Mouse (Mus musculus): Measurements from ENCODE around the gene Hoxb5.

The Hoxb5 gene

DNA sequence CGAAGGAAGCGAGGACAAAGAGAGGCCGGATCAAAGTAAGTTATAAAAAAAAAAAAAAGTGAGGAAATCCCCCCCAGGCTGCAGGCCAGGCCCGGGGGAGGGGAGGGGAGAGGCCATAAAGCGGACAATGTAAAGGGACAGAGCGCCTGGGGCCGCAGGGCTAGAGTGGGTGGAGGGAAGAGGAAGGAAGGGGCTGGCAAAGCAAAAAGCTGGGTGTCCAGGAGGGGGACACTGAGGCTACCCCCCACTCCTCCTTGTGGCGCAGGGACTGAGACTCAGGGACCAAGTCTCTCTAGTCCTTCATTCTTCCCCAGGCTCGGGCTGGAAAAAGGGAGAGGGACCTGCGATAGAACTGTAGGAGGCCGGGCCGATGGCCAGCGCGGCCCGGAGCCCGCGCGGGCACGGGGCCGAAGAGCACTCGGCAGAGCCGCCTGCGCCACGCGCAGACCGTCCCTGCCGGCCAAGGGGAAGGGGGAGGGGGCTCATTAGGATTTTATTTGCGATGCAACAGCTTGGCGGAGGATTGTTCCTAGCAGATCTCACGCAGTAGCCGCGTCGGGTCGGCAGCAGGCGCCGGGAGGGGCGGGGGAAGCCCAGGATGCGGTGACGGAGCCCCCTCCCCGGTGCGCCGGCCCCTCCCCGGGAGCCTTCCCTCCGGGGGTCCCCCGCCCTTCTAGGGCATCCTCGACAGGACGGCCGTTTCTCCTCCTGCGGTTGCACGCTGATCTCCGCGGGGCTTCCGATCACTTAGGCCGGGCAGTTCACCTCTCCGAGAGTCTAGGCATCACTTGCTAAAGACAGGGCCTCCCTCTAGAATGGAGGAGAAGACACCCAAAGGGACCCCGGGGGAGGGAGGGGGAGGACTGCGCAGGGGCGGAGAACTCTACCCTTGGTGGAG, 30.9 kb upstream of the Hoxb5 start:
- no peak for DNase-seq (ENCODE audit: inconsistent ontology term)

DNA sequence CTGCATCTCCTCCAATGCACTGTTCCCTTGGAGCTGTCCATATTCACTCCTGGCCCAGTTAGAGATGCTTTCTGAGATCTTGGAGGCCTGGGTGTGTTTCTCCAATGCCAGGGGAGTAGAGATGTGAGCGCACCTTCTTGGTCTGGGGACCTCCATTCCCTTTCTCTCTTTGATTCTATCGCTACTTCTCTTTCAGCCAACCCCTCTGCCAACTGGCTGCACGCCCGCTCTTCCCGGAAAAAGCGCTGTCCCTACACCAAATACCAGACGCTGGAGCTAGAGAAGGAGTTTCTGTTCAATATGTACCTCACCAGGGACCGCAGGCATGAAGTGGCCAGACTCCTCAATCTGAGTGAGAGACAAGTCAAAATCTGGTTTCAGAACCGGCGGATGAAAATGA, 28.7 kb upstream of the Hoxb5 start:
- no peak for DNase-seq (ENCODE audit: inconsistent ontology term)

DNA sequence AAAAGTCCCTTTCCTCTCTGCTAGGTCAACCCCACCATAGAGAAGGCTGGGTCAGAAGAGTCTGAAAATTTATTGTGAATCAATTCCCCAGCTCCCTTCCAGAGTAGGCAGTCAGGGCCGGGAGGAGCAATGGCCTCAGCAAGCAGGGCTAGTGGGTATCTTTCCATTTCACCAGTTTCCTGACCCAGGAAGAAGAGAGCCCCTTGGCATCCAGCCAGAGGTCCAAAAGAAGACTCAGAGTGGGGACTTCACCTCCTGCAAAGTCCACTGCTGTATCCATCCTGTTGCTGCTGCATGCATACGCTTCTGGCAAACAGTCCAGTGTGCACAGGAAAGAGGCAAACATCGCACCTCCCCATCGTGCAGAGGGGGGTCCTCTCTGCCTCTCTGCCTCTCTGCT, 27.2 kb upstream of the Hoxb5 start:
- DNase-seq (ENCODE audit: inconsistent ontology term) = no peak

DNA sequence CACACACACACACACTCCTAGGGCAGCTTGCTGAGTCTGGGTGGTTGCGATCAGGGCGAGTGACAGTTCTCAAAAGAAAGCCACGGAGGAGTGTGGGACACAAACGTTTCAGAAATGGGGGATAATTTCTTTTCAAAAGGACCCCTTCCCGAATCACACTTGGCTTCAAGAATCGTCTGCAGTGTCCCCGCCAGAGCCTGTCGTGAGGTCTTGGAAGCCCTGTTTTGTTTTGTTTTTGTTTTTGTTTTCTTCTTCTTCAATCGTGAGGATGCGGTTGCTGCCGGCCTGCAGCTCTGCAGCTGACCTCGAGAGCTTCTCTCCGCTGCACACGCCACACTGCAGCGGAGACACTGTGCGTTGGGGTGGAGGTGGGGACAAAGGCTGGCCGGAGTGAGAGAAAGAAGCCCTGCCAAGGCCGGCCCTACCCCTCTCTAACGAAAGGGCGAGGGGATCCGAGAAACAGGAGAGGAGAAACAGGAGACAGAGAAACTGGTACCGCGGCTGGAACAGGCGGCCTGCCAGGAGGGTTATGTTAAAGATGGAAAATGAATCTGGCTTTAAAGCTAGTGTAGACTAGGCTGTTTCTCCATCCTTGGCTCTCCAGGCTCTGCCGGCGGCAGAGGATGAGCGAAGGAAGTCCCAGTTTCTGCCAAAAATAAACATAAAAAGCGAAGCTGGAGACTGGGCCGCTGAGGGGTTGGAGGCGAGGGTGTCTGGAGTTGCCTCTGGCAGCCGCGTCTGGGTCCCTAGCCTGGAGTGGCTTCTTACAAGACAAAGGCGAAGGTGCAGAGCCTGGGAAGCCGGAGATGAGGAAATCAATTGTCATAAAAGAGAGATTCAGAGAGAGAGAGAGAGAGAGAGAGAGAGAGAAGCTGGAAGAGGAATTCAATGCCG, 25.7 kb upstream of the Hoxb5 start:
- DNase-seq (ENCODE audit: inconsistent ontology term) = no peak

DNA sequence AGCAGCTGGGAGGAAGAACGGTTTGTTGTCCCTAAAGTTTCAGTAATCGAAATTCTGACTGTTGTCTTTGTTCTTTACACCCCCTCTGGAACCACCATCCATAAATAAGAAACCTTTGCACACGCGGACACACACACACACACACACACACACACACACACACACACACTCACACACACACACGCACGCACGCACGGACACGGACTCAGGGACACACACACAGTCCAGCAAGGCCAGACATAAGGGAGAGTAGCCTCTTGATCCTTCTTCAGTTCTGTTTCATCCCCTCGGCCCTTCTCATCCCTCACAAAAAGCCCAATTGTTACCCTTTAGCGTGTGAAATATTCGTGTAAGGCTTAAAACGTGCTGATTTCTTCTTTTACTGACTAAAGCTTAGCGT, 24.8 kb upstream of the Hoxb5 start:
- no peak for DNase-seq (ENCODE audit: inconsistent ontology term)

DNA sequence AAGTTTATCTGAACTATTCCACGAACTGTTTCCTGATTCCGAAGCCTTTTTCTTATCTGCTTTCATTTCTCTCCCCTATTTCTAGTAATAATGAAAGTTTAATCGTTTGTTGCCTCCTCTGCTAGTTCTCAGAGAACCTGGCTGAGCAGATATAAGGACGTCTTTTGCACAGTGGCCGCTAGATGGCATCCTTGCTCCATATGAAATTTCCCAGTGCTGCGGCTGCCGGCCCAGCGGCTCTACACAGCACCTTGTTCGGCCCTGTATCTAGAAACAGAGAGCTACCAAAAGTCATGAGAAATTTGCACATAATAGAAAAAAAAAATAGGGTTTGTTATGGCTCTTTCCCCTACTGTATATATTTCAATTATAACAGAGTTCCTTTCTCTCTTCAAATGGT, 24.4 kb upstream of the Hoxb5 start:
- peak; percentile 72 for DNase-seq (ENCODE audit: inconsistent ontology term)

DNA sequence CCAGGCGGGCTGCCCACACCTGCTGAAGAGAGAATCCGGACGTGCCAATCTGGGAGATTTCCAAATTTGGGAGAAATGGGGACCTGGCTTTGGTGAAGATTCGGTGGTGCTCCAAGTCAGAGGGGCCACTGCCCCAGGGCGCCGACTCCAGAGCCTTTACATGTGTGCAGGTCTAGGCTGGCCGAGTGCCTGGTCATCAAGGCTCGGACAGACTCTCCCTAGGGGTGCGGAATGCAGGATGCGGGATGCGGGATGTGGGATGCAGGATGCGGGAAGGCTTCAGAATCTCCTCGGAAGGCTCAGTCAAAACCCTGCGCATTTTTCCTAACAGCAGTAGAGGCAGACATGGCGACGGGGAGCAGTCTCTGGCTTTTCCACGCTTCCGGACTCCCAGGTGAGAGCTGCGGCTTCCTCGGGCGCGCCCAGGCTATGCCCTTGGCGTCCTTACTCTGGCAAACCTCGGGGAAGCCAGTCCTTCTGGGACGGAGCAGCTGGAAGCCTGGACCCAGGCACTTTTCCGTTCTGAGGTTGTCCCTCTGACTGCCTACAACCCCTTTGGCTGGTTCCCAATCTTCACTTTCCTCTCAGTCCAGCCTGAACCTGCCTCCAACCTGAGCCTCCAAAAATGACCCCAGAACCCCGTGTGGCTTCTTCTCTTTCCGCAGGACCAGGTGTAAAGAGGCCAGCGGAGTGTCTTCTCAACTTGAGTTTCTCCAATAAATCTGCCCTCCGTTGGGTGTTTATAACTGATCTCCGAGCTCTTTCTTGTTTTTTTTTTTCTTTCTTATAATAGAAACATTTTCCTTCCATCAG, 23.5 kb upstream of the Hoxb5 start:
- no peak for DNase-seq (ENCODE audit: inconsistent ontology term)

DNA sequence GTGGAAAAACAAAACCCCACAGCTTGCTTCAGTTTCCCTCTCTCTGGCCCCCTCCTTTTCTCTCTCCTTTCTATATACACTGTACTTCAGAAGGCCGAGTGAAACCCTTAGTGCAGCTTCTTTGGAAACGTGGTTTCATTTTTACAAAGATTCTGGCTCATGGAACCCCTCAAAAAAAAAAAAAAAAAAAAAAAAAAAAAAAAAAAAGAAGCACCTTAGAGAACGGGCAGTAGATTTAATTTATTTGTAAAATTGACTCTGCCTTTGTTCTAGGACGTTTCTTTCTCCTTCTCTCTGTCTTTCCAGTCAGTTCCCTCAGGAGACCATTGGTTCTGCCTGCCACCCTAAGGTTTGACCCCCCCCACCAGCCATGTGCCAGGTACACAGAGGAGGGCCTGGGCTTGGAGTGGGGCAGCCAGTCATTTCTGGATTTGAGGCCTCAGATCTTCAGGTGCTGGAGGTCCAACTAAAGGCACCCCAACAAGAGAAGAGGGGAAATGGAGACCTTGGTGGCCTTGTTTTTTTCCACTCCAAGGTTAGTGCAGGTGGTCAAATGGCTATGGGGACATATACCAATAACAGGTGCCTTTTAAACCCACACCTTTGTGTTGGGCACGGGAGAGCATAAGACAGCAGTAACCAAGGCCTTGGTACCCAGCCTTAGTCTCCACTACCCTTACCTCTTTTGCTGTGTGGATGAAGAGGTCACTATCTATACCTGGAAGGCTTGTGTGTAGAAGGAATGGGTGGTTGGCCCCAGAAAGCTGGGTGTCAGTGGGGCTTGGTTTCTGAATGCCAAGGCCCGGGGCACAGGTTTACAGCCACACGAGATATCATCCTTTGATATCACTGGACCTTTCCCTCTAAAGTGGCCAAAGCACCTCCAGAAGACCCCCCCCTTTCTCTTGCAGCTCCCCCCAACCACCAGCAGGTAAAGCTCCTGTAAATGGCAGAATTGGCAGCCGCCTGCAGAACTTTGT, 22.4 kb upstream of the Hoxb5 start:
- no peak for DNase-seq (ENCODE audit: inconsistent ontology term)

DNA sequence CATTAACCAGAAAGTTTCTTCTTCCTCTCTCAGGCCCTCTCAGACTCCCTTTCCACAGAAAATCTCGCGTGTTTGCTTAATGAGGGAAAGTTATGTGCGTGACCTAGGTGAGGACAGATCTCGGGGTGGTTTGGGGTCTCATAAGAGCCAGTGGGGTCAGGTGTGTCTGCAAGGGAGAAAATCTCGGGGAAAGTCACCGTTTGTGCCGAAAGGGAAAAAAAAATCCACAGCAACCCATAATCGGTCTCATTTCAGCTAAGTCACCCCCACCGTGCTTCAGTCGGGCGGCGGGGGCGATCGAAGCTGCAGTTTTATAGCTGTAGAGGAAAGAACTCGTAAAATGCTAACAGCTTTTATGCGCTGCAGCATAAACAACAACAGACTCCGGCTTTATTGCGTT, 21.7 kb upstream of the Hoxb5 start:
- DNase-seq (ENCODE audit: inconsistent ontology term) = no peak

DNA sequence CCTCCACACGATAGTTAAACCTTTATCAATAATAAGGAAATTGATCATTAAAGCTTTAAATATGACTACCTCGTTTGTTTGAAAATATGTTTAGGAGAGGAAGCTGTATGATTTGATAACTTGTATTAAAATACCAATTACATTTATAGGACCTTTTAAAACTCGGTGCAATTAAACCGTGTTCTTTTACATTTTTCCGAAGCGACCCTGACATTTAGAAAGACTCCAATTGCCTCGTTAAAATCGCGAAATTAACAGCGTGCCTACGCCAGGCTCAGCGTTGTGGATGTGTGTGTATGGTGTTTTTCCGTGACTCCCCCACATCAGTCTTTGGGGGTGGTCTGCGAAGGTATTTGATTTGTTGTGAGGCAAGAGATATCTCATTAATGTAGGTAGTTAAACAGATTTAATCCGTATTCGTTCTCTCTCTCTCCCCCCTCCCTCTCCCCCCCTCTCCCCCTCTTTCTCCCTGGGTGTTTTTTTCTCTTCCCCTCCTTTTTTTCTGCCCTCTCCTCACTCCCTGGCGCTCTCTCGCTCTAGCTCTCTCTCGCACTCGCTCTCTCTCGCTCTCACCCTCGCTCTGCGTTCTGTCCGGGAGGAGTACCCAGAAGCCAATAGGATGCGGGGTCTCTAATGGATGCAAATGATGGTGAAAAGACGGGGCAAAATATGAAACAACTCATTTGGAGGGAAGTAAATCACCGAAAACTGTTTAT, 21.1 kb upstream of the Hoxb5 start, which contains the start of gene Hoxb8:
Hoxb8 (plus strand) TSS at position 51 of the 716 bp plus-strand sequence.
- no peak for DNase-seq (ENCODE audit: inconsistent ontology term)

DNA sequence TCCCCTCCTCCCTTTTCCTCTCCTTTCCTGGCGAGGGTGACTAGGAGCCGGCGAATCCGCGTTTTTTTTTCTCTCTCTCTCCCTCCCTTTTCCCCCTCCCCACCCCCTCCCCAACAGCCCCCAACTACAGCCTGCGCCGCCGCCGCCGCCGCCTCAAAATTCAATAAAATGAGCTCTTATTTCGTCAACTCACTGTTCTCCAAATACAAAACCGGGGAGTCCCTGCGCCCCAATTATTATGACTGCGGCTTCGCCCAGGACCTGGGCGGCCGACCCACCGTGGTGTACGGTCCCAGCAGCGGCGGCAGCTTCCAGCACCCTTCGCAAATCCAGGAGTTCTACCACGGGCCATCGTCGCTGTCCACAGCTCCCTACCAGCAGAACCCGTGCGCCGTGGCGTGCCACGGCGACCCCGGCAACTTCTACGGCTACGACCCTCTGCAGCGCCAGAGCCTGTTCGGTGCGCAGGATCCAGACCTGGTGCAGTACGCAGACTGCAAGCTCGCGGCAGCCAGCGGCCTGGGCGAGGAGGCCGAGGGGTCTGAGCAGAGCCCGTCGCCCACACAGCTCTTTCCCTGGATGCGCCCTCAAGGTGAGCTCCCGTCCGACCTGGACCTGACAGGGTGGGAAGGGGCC, 20.2 kb upstream of the Hoxb5 start:
- no peak for DNase-seq (ENCODE audit: inconsistent ontology term)

DNA sequence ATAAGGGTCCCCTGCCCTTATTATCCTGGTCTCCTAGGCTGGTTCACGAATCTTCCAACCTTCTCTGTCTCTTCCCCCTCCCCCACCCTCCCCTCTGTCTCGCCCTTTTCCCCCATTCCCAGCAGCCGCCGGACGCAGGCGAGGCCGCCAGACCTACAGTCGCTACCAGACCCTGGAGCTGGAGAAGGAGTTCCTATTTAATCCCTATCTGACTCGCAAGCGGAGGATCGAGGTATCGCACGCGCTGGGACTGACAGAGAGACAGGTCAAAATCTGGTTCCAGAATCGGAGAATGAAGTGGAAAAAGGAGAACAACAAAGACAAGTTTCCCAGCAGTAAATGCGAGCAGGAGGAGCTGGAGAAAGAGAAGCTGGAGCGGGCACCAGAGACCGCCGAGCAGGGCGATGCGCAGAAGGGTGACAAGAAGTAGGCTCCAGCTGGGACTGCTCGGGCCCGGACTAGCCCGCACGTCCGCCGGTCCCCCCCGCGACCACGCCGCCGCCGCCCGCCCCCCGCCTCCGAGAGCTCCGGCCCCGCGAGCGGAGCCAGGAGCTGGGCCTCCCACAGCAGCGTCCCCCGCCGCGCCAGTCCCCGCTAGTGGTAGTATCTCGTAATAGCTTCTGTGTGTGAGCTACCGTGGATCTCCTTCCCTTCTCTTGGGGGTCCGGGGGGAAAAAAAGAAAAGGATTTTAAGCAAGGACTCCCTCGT, 18.9 kb upstream of the Hoxb5 start:
- DNase-seq (ENCODE audit: inconsistent ontology term) = peak; percentile 36

DNA sequence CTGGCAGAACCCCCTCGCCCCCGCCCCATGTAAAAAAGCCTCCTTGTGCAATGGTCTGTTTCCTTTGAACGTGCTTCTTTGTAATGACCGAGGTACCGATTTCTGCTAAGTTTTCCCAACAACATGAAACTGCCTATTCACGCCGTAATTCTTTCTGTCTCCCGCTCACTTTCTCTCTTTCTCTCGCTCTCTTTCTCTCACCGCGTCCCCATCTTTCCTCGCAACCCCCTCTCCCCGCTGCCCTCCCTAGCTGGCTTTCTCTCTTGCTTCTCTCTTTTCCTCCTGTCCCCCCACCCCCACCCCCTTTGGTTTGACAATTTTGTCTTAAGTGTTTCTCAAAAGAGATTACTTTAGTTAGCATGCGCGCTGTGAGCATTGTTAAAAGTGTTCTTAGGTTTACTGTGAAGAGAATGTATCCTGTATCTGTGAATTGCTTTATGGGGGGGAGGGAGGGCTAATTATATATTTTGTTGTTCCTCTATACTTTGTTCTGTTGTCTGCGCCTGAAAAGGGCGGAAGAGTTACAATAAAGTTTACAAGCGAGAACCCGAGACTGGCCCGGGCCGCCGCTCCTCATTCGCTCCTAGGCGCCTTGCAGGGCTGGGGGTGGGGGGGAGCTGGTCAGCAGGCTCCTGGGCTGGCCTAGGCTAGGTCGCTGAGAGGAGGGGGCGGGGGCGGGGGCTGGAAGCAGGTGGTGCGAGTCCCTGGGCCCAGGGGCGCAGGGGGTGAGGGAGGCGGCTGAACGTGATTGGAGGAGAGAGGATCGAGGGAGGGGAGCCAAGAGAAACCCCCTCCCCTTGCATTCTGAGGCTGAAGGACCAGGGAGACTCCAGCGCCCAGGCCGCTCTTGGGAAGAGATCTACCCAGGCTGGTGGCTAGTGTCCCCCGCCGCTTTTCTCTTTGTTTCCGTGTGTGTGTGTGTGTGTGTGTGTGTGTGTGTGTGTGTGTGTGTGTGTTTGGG, 18.1 kb upstream of the Hoxb5 start:
- DNase-seq (ENCODE audit: inconsistent ontology term) = no peak

DNA sequence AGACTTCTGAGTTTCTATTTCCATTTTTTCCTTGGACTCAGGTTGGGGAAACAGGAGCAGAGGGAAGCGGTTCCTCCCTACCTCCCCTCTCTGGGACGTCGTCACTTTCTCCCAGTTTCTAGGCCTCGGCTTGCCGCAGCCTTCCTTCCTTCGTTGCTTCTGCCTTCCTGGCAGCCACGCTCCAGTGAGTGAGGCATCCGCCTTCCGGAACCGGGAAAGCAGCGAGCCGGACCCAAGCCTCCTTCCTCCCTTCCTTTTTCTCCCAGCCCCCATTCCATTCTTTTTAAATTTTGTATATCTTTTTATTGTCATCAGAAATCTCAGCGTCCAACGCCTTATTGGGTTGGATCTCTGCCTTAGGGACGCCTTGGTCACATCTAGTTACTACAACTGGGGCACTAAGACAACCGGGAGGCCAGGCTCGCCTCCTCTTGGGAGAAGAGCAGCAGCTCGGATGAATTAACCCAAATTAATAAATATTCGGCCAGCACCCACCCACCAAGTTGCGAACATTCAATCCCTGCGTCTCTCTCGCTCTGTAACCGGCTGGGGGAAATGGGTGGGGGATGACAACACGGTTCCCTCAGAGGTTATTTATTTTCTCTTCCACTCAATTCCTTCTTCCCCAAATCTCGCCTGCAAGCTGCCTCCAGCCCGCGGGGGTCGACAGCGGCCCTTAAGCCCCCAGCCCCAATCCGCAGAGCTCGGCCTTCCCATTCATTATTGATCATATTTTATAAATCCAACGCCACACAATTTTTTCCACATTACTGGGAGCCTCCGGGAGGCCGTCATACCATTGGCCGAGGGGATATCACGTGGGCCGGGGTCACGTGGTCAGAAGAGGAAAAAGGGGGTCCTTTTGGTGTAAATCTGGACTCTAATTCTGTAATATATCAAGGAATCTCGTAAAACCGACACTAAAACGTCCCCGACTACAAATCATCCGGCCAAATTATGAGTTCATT, 17.1 kb upstream of the Hoxb5 start, which contains the start of gene Hoxb7:
Hoxb7 (plus strand) TSS at position 853 of the 968 bp plus-strand sequence.
- no peak for DNase-seq (ENCODE audit: inconsistent ontology term)

DNA sequence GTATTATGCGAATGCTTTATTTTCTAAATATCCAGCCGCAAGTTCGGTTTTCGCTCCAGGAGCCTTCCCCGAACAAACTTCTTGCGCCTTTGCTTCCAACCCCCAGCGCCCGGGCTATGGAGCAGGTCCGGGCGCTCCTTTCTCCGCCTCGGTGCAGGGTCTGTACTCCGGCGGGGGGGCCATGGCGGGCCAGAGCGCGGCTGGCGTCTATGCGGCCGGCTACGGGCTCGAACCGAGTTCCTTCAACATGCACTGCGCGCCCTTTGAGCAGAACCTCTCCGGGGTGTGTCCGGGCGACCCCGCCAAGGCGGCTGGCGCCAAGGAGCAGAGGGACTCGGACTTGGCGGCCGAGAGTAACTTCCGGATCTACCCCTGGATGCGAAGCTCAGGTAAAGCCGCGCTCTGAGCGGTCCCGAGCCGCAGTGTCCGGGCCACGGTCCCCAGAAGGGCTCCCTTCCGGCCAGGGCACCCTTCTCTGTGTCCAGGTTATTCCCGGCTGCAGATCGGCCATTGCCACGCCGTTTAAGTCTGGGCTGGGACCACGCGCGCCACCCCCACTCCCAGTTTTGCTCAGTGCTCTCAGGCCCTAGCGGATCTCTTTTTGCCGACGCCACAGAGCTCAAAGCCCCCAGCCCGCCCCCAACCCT, 16.3 kb upstream of the Hoxb5 start:
- DNase-seq (ENCODE audit: inconsistent ontology term) = no peak

DNA sequence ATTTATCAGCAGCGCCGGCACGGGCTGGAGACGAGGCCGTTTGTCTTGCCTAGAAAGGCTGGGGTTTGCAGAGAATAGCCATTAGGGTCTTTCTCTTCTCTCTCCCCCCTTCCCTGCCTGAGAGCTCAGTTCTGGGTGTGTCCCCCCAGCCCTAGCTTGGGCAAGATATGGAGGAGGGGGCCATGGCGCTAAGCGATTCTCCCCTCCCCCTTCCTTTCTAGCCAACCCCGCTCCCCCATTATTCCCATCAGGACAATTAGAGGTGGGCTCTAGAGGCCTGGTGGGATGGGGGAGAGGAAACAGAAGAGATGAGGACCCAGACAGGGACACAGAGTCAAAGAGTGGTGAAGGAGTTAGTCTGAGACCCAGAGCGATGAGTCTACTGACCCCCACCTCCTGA, 15.7 kb upstream of the Hoxb5 start:
- no peak for DNase-seq (ENCODE audit: inconsistent ontology term)
